Mouse (Mus musculus) heart, postnatal 10 days (tissue): Measurements from ENCODE around the gene Myh4. TPM values are rescaled to one million over a fixed set of nuclear protein-coding genes. Genes with fewer than 3 reads are reported as not detected.
A peak's percentile ranks its signal among the peaks of the same experiment; 100 is the strongest.

ENCODE experiments used
- DNase-seq, 2 experiments: peaks; one replicate each; pipeline ENCODE4 v3.0.0; 2021
- intact Hi-C: fragments of 180-260 bp; cut with DNase I; formaldehyde crosslinking; loops from one replicate; pipeline ENCODE4 v1.15.1; 2025
- total RNA-seq, 2 experiments: library from RNA; stranded (reverse); gene quantifications; 2 replicates each; pipeline ENCODE4 v1.2.3; 2021

Gene Myh4
- total RNA-seq, result not detected

- intact Hi-C loops, result no loop called here
- no peak for DNase-seq
Observed at GRCm38 (mm10) chr11:67237481-67238079, at the start of gene Myh4. TSS of gene Myh4 (plus strand) at chr11:67238029.

- intact Hi-C loops, result no loop called here
- DNase-seq, result no peak
Observed at GRCm38 (mm10) chr11:67190316-67190715, 47.5 kb upstream of the Myh4 start.

DNA sequence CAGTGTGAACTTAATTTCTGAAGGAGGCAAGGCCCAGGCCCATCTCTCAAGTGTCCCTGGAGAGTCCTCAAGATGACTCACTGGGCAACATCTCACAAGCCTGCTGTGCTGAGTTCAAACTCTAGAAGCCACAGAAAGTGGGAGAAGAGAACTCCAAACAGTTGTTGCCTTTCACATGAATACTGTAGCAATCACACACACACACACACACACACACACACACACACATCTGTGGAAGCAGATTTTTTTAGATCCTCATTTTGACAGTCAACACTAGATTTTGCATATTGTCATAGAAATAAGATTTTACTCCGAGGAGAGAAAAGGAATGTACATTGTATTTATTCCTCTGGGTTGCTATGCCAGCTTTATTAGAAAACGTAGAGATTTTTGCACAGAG is 47.0 kb upstream of the Myh4 start:
- DNase-seq, result no peak
- intact Hi-C loops, result no loop called here

GRCm38 (mm10) chr11:67191496-67191895 is 46.3 kb upstream of the Myh4 start:
- DNase-seq, result no peak
- intact Hi-C loops, result no loop called here

DNA sequence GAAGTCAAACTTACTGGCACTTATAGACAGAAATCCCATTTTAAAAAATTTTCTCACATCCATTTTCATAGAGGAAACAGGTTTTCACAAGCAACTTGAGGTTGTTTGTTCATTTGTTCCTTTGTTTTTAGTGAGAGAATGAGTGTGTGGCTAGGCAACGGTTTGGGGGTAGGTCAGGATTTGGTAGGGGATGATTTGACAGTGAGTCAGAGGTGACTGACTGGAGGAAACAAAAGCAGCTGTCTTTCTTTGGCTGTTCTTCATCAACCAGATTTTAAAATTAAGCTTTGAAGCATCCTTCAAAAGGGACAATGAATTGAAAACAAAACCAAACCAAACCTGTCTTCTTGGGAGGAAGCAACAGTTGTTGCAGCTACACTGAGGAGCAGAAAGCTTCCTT is 38.5 kb upstream of the Myh4 start:
- no peak for DNase-seq
- intact Hi-C loops, result no loop called here

GRCm38 (mm10) chr11:67199752-67200151 is 38.1 kb upstream of the Myh4 start, which contains the start of gene Myh1:
TSS of gene Myh1 (plus strand) at chr11:67200052.
- DNase-seq, result no peak
- intact Hi-C loops, result no loop called here

- intact Hi-C loops, result no loop called here
- no peak for DNase-seq
Observed at GRCm38 (mm10) chr11:67204766-67205165, 33.1 kb upstream of the Myh4 start.

DNA sequence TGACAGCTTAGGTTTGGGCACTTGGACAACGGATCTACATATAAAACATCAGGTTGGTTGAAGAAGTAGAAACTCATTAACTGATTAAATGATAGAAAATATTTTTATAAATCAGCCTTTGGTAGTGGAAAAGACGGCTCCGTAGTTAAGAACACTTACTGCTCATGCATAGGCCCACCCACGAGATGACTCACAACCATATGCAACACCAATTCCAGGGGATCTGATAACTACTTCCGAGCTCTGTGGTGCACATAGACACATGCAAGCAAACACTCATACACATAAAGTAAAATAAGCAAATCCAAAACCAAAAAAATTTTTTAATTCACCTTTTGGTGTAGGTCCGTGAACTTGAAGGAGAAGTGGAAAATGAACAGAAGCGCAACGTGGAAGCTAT is 16.0 kb upstream of the Myh4 start:
- no peak for DNase-seq
- intact Hi-C loops, result no loop called here

DNA sequence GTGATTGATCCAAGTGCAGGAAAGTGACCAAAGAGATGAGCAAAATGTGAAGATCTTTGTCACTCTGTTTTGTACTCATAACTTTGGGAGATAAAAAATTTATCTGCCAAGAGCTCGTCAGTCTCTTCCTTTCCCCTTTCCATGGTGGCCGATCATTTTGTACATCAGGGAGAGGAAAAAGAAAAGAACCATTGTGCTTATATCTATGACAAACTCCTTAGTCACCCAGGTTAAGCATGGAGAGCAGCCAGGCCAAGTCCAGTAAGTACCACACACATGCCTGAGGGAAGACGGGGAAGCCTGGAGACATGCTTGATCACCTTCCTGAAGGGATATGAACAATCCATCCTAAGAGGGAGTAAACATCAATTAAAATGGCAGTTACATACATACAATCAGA is 13.4 kb upstream of the Myh4 start:
- no peak for DNase-seq
- intact Hi-C loops, result no loop called here

GRCm38 (mm10) chr11:67228731-67229130 is 9.1 kb upstream of the Myh4 start:
- intact Hi-C loops, result no loop called here
- no peak for DNase-seq

DNA sequence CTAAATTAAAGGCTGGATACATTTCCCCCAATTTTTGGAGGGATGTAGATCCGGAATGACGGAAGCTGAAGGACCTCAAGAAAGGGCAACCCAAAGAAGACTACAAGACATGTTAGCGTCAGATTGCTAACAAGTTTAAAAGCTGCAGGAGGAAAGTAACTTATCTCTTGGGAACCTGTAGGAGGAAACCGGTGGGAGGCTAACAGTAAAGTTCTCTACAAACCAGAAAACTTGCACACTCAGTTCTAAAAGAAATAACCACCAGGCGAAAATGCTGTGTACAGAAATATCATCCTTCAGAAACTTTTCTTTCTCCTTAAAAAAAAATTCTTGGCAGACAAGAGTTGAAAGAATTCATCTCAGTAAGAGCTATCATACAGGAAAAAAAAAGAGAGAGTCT is 8.7 kb upstream of the Myh4 start:
- intact Hi-C loops, result no loop called here
- DNase-seq, result no peak

DNA sequence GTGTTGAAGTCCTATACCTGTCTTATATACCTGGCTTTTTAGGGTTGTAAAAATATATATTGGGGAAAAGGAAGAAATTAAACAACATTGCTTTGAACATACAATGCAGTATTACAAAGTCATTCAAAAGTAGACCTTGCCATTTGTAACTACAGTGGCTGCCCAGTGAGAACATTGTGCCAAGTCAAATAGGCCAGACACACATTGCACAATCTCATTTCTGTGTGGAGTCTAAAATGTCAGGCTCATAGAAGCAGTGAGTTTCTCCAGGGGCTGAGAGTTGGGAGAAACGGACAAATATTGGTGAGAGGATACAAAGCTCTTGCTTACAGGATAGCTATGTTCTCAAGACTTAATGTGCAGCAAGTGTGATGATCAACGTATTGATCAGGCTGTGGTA is 7.9 kb upstream of the Myh4 start:
- peak; percentile 11 to 15 for DNase-seq
- intact Hi-C loops, result loop anchor here (5.0 kb wide), 1 partner anchor 122 kb away; no protein-coding TSS in a partner anchor

- intact Hi-C loops, result loop anchor here (1.0 kb wide), 1 partner anchor 124 kb away; no protein-coding TSS in a partner anchor
- DNase-seq, result peak; percentile 30 to 62
Observed at GRCm38 (mm10) chr11:67235639-67236358, 2.0 kb upstream of the Myh4 start.

DNA sequence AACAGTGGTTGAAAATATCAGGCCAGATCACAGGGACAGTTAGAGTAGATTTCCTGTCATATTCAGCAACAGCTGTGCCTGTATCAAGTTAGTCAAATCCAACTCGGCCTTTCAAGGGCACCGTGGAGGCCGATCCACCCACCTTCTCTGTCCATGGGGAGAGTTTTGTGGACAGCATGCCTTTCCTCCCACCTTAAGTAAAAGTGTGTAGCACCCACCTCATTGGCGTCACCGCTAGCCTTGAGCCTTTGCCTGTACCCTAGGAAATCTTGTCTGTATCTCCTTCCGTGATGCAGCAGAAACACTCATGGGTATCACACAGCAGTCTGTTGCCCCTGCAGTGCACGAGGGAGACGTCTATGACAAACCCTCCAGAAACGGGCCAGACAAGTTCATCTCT is 1.0 kb upstream of the Myh4 start:
- intact Hi-C loops, result no loop called here
- no peak for DNase-seq

DNA sequence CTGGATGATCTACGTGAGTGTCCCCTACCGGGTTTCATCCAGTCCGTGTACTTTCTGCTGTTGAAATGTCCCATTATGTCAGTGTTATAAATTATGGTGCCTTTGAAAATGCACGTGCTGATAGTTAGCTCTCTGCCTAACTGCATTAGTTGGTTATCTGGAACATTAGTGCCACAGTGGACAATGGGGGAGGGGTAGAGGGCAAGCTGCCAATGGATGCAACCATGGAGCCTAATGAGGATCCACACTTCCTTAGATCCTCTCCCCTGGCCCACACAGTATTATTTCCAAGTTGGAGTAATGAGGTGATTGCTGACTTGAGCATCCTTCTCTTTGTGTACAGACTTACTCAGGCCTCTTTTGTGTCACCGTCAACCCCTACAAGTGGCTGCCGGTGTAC is 3.2 kb downstream of the Myh4 start:
- intact Hi-C loops, result no loop called here

GRCm38 (mm10) chr11:67253691-67254090 is 15.9 kb downstream of the Myh4 start:
- no peak for DNase-seq
- intact Hi-C loops, result no loop called here

More for the DNA sequence above, 3.2 kb downstream of the Myh4 start:
- no peak for DNase-seq

DNA sequence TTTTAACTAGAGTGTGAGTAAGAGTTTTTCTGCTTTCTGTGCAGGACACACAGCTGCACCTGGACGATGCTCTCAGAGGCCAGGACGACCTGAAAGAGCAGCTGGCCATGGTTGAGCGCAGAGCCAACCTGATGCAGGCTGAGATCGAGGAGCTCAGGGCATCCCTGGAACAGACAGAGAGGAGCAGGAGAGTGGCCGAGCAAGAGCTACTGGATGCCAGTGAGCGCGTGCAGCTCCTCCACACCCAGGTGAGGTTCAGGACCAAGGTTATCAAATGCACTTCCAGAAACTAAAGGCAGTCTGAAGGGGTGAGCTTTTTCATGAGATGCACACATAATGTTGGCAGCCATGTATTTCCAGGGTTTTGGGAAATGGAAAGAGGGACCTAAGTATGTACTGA is 19.2 kb downstream of the Myh4 start:
- intact Hi-C loops, result no loop called here
- no peak for DNase-seq

DNA sequence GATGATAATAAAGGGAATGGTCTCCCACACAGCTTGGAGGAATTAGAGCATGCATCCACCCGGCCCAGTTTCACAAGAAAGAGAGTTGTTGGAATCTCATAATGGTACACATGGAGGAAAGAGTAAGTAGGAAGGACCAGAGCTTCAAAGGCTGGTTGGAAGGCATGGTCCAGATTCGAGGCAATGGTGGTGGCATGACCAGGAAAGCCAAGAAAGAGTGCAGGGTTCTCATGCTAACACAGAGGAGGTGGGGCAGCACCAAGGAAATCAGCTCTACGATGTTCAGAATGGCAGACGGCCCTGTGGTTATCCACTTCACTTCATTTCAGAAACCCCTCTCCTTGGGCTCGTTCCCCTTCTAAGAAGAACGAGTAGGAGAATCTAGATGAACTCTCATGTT is 23.1 kb downstream of the Myh4 start:
- no peak for DNase-seq
- intact Hi-C loops, result no loop called here

DNA sequence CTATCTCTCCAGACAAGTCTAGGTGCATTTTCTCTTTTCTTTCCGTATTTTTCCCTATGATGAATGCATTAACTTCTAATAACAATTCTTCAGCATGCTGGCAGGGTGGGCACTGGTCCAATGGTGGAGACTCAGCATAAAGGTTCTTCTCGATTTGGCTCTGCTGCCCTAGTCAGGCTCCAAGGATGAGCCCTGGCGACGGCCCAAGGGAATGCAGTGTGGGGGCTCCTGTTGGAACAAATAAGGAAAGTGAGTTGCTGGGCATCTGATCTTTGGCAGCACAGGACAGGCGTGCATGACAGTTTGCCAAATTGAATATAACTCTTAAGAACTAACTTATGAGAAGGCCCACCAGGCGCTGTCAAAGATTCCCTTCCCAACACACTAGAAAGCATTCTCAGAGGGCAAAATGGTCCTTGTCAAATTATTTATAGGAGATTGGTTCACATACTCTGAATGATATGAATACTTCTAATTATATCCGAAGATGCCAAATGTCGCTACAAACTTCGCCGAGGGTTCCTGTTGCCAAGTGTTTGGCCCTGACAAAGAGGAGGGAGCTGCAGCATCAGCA is 38.9 kb downstream of the Myh4 start, which contains the start of gene Myh8:
Gene Myh8, plus strand, starts transcription at position 524 of the 574 bp plus-strand sequence.
- peak; percentile 18 to 22 for DNase-seq
- intact Hi-C loops, result no loop called here

DNA sequence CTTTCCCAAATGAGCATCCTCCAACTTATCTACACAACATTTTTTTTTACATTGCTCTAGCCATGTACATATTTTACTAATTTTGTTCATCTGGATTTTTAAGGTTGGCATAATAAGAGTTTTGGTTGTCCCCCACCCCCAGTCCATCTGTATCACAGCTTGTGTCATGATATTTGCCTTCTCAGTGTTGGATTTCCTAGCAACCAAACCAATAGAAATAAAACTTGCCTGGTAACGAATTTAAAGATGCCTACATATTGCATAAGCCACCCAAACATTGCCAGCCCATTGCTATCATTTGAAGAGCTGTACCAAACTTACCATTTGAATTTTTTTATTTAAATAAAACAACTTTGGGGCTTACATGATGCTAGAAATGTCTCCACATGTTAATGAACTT is 55.6 kb downstream of the Myh4 start:
- intact Hi-C loops, result no loop called here
- DNase-seq, result no peak
